Mouse (Mus musculus) midbrain, embryonic 14.5 days (tissue): Measurements from ENCODE around the gene Hsd11b2. TPM values are rescaled to one million over a fixed set of nuclear protein-coding genes. Genes with fewer than 3 reads are reported as not detected.
A peak's percentile ranks its signal among the peaks of the same experiment; 100 is the strongest.

Experiments used
- ATAC-seq: fragments of 200-750 bp; cut with Nextera tagmentation; 2 replicates; pipeline ENCODE4 v1.8.0; 2017; ENCODE audit warnings: moderate number of reproducible peaks, moderate library complexity; ENCODE audit not compliant: low FRiP score, low TSS enrichment
- DNase-seq: peaks from one replicate; pipeline ENCODE4 v3.0.0-alpha.2; 2015
- H3K27ac ChIP-seq: fragments of 300-500 bp; sonication (generic); replicated peaks from 2 replicates; pipeline ENCODE4 v1.5.1; 2014; ENCODE audit warnings: mild to moderate bottlenecking, low read depth, low read length, moderate library complexity
- H3K27me3 ChIP-seq: fragments of 300-500 bp; sonication (generic); 2 replicates; pipeline ENCODE4 v1.6.1; 2014; ENCODE audit warnings: low read length, control low read depth, mixed read lengths; ENCODE audit not compliant: control insufficient read depth, insufficient read depth
- H3K36me3 ChIP-seq: fragments of 300-500 bp; sonication (generic); 2 replicates; pipeline ENCODE4 v1.6.1; 2014; ENCODE audit warnings: low read length, control low read depth; ENCODE audit not compliant: control insufficient read depth, insufficient read depth
- H3K4me1 ChIP-seq: fragments of 300-500 bp; sonication (generic); 2 replicates; pipeline ENCODE4 v1.6.1; 2014; ENCODE audit warnings: mild to moderate bottlenecking, antibody characterized with exemption, low read length, control low read depth; ENCODE audit not compliant: control insufficient read depth, insufficient read depth
- H3K4me2 ChIP-seq: fragments of 300-500 bp; sonication (generic); 2 replicates; pipeline ENCODE4 v1.6.1; 2014; ENCODE audit warnings: mild to moderate bottlenecking, low read length, moderate library complexity
- H3K4me3 ChIP-seq: fragments of 300-500 bp; sonication (generic); replicated peaks from 2 replicates; pipeline ENCODE4 v1.5.1; 2014; ENCODE audit warnings: low read depth, low read length
- H3K9ac ChIP-seq: fragments of 300-500 bp; sonication (generic); replicated peaks from 2 replicates; pipeline ENCODE4 v1.6.1; 2014; ENCODE audit warnings: mild to moderate bottlenecking, low read length, moderate library complexity
- H3K9me3 ChIP-seq: fragments of 300-500 bp; sonication (generic); 2 replicates; pipeline ENCODE4 v1.6.1; 2016; ENCODE audit warnings: low read length, control low read depth, mixed read lengths; ENCODE audit not compliant: control insufficient read depth
- WGBS: fragments of 180-500 bp; shearing (Covaris S2); extraction: QIAGEN DNeasy Blood & Tissue Kit; methylation state at CpG from one replicate; pipeline ENCODE4 v1.1.7; 2014; 5-methylcytosine and 5-hydroxymethylcytosine counted together
- polyA plus RNA-seq: library from polyadenylated mRNA; unstranded; fragments of >200 nt; fragmentation: Nextera tagmentation; extraction: Ambion mirVana; gene quantifications from 2 replicates; pipeline ENCODE4 v1.2.1, GENCODE M21; 2014

Hsd11b2 gene
- polyA plus RNA-seq, 1 experiment from 2014 or later, result 9.7 TPM

DNA sequence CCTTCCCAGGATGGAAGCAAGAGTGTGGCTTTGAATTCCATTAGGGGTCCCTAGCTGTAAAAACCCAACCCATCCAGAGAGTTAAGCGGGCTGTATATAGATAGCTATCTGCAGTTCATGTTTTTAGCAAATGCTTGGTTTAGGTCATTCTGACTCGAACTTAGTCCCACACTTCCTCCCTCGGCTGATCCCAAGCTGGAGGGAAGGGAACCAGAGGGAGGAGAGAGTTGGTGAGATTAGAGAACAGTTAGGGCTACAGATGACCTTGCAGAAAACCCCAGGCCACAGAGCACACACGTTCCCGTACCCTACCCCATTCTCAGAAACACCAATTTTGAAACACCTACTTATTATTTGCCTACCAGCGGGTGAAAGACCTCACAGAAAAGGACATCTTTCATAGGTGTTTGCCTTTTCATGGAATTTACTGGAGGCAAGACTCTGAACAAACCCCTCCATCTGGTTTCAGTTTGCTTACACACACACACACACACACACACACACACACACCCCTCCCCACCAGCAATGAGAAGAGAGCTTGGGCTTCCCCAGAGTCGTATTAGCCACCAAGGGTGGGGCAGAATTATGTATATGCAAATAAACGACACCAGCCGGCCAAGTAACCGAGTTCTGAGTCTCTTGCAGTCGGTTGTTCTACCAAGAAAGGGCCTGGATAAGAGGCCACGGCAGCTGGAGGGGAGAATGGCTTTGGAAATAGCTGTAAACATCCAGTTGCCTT is 8.4 kb upstream of the Hsd11b2 start:
- ATAC-seq, result no peak
- Histone ChIP-seq H3K27me3 (no peaks in the 10 kb centered on the region), H3K9ac (no peak overlapping the region), H3K27ac (no peak overlapping the region), H3K4me2 (no peak overlapping the region), H3K4me3 (no peak overlapping the region), H3K9me3 (no peaks in the 10 kb centered on the region), H3K36me3 (no peaks in the 10 kb centered on the region), H3K4me1 (no peaks in the 10 kb centered on the region)
- DNase-seq, result no peak
- 63% methylated on average over 12 of the region's 12 CpGs for WGBS

DNA sequence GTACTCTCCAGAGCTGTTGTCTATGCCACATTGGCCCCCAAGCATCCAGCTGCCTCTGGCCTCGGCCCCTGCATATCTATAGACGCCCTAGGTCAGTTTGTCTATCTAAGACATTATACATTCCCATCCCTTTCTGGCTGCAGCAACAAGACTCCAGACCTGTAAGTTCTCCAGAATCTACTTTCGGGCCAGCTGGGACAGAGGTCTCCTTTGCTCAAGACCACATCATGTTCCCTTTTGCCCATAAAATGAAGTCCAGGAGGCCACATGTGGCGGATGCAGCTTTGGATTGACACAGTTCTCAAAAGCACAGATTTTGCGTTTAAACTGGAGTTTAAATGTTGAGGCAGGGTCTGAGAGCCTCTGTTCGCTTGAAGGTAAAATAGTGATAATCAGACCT is 4.4 kb upstream of the Hsd11b2 start:
- no peaks in the 10 kb centered on the region for H3K36me3 ChIP-seq
- no peak overlapping the region for H3K4me2 ChIP-seq
- no peak overlapping the region for H3K4me3 ChIP-seq
- peaks cover 4% of the 10 kb centered on the region; the same call in 1 of the 2 replicates for H3K27me3 ChIP-seq
- DNase-seq (no peak), ATAC-seq (no peak)
- 92% methylated on average over 6 of the region's 6 CpGs for WGBS
- H3K4me1 ChIP-seq, result peaks cover 9% of the 10 kb centered on the region; the same call in 1 of the 2 replicates
- H3K27ac ChIP-seq, result no peak overlapping the region
- no peaks in the 10 kb centered on the region for H3K9me3 ChIP-seq
- no peak overlapping the region for H3K9ac ChIP-seq

DNA sequence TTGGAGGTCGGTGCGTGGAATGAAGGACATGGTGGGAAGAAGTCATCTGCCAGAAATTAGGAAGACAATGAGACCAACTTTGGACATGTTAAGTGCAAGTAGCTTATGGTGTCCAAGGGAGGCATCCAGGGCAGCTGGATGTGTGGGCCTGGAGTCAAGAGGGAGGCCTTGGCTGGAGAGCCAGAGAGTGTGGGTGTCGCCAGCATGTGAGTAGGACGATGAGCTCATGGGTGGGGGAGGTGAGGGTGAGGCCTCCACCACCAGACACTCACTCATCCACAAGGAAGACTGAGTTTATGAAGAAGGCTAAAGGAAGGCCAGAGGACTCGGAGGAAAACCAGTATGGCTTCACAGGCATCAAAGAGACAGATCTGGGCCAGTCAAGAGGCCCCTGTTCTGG is 3.9 kb upstream of the Hsd11b2 start:
- Histone ChIP-seq H3K4me1 (peaks cover 13% of the 10 kb centered on the region), H3K27me3 (peaks cover 4% of the 10 kb centered on the region; the same call in 1 of the 2 replicates), H3K9ac (no peak overlapping the region), H3K36me3 (no peaks in the 10 kb centered on the region), H3K27ac (no peak overlapping the region), H3K4me3 (no peak overlapping the region), H3K9me3 (no peaks in the 10 kb centered on the region), H3K4me2 (no peak overlapping the region)
- no peak for ATAC-seq
- DNase-seq, result no peak
- WGBS, result 81% methylated on average over 5 of the region's 5 CpGs

DNA sequence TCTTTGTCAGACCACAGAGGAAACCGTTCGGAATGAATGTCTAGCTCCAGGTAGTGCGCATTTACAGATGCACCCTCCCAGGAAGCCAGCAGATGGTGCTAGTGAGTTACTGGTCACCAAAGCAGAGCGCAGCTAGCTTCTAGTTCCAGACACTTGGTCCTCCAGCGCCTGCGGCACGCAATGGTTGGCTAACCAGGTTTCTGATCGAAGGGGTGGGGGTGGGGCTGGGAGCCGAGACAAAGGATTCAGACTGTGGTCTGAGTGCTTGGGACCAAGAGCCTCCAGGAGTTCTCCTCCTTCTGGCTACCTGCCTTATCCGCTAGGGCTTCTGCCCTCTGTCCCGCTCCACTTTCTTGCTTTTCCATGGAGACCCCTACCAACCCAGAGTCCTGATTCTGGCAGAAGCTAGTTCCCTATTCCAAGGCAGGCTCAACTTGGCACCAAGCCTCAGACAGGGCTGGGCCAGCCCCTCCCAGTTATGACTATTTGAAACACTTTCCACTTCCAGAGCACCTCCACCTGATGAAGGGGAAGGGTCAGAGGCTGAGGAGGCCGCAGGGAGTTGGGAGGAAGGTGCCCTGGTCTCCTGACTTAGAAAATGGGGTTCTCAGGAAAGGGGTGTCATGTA is 2.4 kb upstream of the Hsd11b2 start:
- ATAC-seq (peak; percentile 36; the same call in 1 of the 2 replicates), DNase-seq (peak; percentile 90)
- Histone ChIP-seq H3K36me3 (no peaks in the 10 kb centered on the region), H3K27me3 (peaks cover 4% of the 10 kb centered on the region; the same call in 1 of the 2 replicates), H3K4me2 (peak overlapping the region; percentile 47), H3K9me3 (no peaks in the 10 kb centered on the region), H3K4me3 (no peak overlapping the region), H3K4me1 (peaks cover 28% of the 10 kb centered on the region), H3K9ac (no peak overlapping the region), H3K27ac (no peak overlapping the region)
- 11% methylated on average over 12 of the region's 12 CpGs for whole genome bisulfite sequencing

DNA sequence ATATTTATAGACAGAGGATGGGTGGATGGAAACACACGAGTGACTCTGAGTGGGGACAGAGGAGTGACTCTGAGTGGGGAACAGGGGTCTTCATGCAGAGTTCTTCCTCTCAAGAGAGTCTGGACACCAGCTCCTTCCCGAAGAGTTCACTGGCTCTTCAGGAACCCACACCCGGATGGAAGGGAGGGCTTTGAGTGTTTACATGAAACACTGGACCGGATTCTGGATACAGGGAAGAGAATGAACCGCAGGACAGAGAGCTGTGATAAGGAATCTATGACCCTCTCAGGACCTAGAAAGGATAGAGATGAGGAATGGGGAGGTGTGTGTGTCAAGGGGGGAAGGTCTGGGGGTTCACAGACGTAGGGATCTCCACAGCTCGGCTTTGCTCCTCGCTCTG is 1.2 kb upstream of the Hsd11b2 start:
- Histone ChIP-seq H3K36me3 (no peaks in the 10 kb centered on the region), H3K9ac (no peak overlapping the region), H3K27ac (no peak overlapping the region), H3K4me1 (peaks cover 35% of the 10 kb centered on the region), H3K27me3 (peaks cover 4% of the 10 kb centered on the region; the same call in 1 of the 2 replicates), H3K9me3 (no peaks in the 10 kb centered on the region), H3K4me3 (no peak overlapping the region), H3K4me2 (no peak overlapping the region)
- ATAC-seq (no peak), DNase-seq (no peak)
- 53% methylated on average over 8 of the region's 8 CpGs for WGBS

DNA sequence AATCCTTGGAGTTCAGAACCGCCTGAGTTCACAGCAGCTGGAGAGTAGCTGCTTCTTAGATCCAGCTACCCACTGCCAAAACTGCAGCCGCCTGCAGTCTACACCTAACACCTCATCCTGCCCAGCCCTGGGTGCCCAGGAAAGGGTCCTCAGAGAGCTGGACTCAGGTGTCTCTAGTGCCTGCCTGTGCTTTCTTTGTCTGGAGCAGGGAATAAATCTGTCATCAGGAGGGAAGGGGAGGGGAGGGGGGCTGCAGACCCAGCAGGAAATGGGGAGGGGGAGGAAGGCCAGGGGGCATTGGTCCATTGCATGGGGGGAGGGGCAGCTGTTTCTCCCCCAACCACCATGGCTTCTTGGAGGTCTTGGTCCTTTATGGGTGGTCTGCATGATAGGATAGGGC is 1.0 kb downstream of the Hsd11b2 start:
- peaks cover 4% of the 10 kb centered on the region; the same call in 1 of the 2 replicates for H3K27me3 ChIP-seq
- no peaks in the 10 kb centered on the region for H3K9me3 ChIP-seq
- peaks cover 35% of the 10 kb centered on the region for H3K4me1 ChIP-seq
- WGBS, result 2% methylated on average over 2 of the region's 2 CpGs
- peak overlapping the region; percentile 51 for H3K4me3 ChIP-seq
- H3K9ac ChIP-seq, result peak overlapping the region; percentile 20; the same call in 1 of the 2 replicates
- H3K36me3 ChIP-seq, result peaks cover 15% of the 10 kb centered on the region
- peak overlapping the region; percentile 89 for H3K4me2 ChIP-seq
- H3K27ac ChIP-seq, result 0 out of 2 replicates have a peak overlapping the region, but pooled peaks have one; percentile 46
- ATAC-seq (no peak), DNase-seq (no peak)

DNA sequence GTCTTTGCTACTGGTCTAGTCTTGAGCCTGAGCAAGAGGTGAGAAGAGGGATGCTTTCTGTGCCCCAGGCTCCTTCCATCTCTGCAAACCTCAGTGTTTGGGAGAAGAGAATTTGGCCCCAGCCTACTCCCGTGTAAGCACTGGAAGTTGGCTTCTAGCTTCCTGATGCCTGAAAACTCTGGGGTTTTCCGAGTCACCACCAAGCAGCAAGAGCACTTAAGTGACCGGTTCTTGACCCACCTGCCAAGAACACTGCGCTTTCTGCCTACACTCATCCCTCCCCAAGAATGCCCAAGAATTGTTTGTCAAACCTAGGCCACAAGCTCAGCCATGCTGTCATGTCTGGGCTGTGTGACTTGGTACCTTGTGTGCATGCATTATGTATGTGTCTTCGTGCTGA is 2.0 kb downstream of the Hsd11b2 start:
- Histone ChIP-seq H3K4me3 (no peak overlapping the region), H3K36me3 (peaks cover 24% of the 10 kb centered on the region), H3K27me3 (peaks cover 4% of the 10 kb centered on the region; the same call in 1 of the 2 replicates), H3K9ac (0 out of 2 replicates have a peak overlapping the region, but pooled peaks have one; percentile 29), H3K4me1 (peaks cover 35% of the 10 kb centered on the region), H3K4me2 (peak overlapping the region; percentile 89), H3K9me3 (no peaks in the 10 kb centered on the region), H3K27ac (peak overlapping the region; percentile 52; the same call in 1 of the 2 replicates)
- 18% methylated on average over 5 of the region's 5 CpGs for WGBS
- ATAC-seq (no peak), DNase-seq (no peak)

DNA sequence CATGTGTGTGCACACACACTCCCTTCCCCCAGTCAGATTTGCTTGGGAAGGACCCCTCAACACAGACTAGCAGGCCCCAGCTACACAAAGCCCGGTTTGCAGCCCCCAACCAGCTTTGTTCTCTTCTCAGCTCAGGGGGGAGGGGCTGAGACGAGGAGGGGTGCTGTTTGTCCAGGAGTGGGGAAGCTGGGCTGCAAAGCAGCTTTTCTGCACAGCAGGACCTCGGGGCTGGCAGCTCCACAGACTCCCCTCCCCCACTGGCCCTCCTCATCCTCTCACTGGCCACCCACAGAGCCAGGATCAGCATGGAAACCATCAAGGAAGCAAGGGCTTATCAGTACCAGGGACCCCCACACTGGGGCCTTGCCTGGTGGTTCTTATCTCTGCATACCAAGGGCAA is 2.5 kb downstream of the Hsd11b2 start:
- peak overlapping the region; percentile 89 for H3K4me2 ChIP-seq
- peaks cover 35% of the 10 kb centered on the region for H3K4me1 ChIP-seq
- no peak overlapping the region for H3K4me3 ChIP-seq
- H3K27ac ChIP-seq, result peak overlapping the region; percentile 52; the same call in 1 of the 2 replicates
- peak; percentile 15; the same call in 1 of the 2 replicates for ATAC-seq
- H3K9ac ChIP-seq, result 0 out of 2 replicates have a peak overlapping the region, but pooled peaks have one; percentile 29
- DNase-seq, result peak; percentile 62
- H3K36me3 ChIP-seq, result peaks cover 27% of the 10 kb centered on the region
- H3K9me3 ChIP-seq, result no peaks in the 10 kb centered on the region
- peaks cover 4% of the 10 kb centered on the region; the same call in 1 of the 2 replicates for H3K27me3 ChIP-seq
- 2% methylated on average over 3 of the region's 3 CpGs for WGBS
